Mouse (Mus musculus) cerebellum, adult 18-20 months (tissue): Measurements from ENCODE around the gene Nfatc2.
A peak's percentile ranks its signal among the peaks of the same experiment; 100 is the strongest.

Experiments
- DNase-seq, 2 experiments: peaks; one replicate each; pipeline ENCODE4 v3.0.0; 2021

The Nfatc2 gene

DNA sequence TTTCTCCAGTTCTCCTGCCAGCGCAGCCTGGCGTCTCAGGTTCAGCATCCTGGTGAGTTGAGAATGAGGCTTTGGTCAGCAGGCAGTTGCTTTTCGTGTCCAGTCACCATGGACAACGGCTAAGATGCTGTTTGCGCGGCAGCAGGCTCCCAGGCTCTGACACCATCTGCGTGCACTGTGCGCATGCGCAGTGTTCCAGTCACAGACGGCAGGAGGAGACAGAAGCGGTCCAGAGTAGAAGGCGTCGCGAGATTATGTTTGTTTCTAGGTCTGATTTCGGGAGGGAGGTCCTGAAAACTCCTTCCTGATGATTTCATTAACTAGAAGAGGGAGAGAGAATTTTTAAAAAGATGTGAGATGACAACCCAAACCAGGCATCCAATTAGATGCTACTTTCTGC is 121.5 kb downstream of the Nfatc2 start:
- peak; percentile 88 for DNase-seq

DNA sequence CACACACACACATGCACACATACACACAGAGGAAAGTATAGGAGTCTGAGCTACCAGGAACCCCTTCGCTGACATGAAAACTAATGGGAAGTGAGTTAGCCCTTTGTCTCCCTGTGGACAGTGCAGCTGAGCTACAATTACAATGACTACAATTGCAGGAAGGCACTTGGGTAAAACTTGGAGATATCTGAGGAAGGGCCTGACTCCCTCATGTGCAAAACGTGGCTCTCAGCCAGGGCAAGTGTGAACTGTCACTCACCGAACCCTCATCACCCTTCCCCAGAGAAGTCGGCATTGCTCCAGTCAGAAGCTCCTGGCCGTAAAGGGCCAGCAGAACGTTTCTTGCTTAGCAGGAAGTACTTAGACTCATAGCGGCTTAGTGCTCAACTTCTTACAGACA is 123.0 kb downstream of the Nfatc2 start:
- DNase-seq: no peak

DNA sequence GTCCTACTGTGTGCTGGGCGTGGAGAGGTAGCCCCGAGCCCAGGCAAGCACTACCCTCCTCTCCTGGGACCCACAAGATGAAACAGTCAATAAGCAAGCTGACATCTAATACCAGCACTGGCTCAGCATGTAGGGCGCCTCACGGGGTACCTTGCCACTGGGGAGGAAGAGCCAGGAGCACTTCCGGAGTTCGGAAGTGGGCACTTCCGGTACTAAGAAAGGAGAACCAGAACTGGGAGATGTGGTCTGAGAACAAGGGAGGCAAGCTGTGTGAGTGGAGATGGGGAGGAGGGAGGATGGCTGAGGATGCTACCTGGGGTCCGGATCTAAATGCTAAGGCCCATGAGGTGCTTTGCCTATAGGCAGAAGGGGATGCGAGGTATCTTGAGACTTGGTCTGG is 128.0 kb downstream of the Nfatc2 start:
- DNase-seq: no peak

DNA sequence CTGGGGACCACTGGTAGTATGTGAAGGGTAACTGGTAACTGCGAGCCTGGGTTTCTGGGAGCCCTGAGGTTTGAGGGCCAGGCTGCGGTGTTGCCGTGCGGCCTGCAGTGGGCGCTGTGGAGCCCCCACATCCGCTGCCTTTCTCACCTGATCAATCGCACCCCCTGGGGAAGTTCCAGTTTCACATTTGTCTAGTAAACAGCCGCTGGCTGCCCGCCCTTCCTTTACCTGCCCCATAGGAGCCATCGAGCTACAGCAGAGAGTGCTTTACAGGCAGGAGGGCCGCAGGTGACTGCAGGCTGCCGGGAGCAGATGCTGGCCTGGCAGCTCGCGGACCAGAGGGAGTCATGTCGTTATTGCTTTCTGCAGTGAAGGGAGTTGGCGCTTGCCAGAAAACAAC is 128.6 kb downstream of the Nfatc2 start:
- peak; percentile 62 to 79 for DNase-seq

DNA sequence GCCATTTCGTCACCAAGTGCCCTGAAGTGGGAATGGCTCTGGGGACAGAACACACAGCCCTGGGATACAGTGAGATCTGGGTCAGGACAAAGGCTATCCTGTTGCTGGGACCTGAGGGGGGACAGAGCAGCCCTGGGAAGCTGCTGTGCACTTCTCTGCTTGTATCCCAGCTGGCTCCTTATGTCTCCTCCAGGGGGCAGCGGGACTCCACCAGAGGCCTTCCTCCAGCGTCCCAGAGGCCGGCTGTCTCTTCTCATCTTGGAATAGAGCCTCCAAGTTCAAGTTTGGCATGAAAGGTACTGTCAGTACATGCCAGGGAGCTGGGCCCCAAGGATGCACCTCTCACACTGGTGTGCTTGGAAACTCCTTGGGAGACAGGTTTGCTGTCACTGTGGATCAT is 132.4 kb downstream of the Nfatc2 start:
- DNase-seq: peak; percentile 54 to 62

DNA sequence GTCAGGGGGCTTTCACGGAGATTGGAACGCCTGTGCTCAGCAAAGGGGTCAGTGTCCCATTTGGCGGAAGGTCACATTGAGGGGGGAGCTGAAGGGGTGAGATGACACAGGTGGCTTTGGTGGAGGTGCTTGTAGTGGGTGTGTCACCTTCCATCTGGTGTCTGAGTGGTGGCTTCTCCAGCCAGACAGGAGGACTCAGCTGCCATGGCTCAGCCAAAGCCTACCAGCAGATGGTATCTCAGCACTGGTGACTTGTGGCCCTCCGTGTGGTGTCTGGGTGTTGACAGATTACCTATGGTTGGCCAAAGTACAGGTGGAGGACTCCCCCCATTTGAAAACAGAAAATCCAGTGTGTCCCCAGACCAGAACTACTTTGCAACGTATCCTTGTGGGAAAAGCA is 134.3 kb downstream of the Nfatc2 start:
- DNase-seq: no peak

DNA sequence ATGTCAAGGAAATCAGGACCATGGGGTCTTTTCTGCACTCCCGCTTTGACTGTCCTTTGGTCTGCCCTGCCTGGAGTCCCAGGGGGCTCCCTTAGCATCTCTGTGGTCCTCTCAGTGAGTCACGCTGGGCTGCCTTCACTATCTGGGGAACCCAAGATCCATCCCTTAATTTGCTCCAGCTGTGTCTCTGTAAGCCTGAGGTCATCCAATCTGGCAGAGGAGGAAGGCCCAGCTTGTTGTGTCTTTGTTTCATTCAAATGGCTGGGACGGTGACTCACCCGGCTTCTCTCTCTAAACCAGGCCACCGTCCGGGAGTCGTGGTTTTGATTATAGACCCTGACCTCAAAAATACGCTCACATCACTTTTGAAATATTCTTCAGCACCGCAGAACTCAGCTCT is 135.4 kb downstream of the Nfatc2 start:
- DNase-seq: no peak

DNA sequence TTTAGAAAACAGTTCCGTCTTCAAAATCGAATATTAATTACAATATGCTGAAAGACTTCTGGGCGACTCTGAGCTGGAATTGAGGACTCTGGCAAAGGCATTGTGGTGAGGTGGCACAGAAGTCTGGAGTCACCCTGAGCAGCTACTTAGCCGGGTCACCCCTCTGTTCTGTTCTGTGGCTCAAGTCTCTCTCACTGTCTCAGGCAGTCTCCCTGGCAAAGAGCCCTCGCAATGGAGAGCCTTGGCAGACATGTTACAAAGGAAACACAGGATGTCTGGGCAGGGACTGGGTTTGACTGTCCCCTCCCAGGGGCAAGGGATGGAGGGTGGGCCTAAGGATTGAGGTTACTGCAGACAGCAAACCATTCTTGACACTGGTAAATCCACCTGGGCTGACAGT is 135.8 kb downstream of the Nfatc2 start:
- DNase-seq: no peak

DNA sequence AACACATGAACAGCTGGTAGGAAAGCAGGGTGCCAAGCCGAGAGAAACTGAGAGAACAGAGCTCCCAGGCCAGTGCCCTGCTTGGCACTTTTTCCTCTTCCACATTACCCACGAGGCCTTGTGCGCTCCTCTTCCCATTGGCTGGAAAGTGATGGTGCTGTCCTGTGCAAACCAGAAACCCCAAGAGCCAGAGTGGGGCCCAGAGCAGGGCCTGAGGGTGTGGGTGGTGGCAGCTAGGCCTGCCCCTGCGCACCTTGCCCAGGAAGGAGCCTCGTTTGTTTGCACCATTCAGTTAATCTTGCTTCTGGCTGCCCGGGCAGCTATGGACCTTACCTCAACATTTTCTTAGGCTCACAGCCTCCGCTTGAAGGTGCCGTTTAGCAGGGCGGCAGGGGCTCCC is 139.6 kb downstream of the Nfatc2 start:
- DNase-seq: no peak

DNA sequence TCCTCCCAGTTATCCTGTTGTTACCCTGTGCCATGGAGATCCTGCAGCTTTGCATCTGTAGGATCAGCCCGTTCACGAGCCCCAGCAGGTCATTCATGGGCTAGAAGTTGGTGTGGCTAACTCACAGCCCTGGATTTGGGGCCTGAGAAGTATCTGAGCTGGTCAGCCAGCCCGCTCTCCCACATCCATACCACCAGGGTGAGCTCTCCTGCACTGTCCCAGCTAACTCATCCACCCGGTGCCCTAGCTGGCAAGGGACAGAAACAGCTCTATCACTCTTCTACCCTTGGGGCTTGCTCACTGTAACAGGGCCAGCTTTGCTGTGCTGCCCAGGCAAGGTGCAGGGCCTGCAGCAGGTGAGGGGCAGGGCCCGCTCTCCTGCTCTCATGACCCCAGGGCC is 141.8 kb downstream of the Nfatc2 start:
- no peak for DNase-seq

DNA sequence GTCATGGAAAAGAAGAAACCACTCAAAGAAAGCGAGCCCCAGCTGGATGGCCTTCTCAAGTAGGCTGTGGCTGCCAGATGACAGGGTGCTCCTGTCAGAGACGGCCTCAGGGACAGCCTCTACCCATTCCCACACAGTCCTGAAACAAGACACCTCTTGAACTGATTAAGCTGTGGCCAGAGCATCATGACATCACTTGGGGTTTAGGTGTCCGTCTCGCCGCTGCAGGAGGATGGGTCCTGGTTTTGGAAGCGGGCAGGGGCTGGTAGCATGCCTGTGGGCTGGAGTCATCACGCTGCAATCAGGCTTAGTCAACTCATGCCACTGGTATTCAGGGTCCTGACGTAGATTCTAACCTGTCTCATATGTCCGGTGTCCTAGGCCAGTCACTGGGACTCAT is 142.9 kb downstream of the Nfatc2 start:
- DNase-seq: no peak

DNA sequence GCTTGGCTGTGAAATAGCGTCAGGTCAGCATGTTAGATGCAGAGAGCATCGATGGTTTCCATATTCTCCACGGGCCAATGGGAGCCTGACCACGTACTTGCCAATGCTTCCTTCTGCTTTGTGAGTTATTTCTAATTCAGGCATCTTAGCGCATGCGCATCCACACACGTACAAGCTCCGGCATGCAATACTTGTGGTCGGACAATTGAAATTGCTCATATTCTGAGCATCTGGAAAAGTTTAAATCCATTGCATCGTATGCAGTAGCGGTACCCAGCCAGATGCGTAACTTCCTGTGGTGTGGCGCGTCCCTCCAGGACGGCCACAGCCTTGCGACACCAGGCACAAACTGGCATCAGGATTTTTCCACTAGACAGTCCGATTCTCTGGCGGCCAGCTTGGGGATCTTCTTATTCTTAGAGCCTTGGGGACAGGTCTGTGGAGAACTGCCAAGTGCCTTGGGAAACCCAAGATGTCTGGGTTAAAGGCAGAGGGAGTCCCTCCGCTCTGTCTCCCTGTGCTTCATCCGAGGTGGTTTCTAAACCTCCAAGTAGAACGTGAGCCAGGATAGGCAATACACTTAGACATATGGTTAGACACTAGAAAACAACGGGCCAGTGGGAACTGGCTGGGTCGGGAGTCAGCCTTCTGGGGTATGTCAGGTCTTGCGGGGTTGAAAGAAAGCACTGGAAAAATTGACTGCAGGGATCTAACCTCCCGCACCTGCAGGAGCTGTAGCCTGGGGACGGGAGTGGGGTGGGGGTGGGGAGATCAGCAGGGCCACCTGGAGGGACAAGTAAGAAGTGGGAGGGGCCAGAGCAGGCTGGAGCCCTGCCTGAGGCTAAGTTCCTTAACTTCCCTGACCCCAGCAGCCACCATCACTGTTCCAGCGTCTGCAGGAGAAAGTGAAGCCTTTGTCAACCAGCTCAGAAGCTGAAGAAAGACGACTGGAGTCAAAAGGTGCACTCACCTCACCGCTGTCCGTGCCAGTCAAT is 149.4 kb downstream of the Nfatc2 start:
- no peak for DNase-seq

DNA sequence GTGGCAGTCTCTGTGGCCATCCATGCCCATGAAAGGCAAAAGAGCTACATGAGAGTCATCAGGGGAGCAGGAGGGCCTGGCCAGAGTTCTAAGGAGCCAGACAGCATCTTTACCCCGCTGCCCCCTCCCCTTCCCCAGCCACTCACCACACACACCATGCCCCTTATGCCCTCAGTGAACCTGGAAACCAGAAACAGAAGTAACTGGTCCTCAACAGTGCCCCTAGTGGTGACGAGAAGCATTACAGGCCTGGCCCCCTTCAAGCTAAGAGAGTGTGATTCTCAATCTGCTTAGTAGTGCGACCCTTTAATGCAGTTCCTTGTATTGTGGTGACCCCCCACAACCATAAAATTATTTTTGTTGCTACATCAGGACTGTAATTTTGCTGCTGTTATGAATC is 150.5 kb downstream of the Nfatc2 start:
- peak; percentile 10 to 24 for DNase-seq

DNA sequence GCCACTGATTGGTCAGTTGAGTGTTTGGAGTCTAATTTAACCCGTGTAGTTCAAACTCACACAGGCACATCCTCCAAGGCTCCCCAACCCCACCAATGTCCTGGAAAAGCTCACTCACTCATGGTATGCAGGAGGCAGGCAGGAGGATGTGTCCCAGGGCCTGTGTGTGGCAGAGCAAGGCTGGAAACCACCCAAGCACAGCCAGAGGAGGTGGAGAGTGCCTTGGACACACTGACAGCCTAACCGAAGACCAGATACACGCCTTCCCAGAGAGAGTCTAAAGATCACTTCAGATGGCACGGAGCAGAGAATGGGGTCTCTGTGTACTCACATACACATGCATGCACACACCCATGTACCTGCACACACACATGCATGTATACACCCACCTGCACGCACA is 153.4 kb downstream of the Nfatc2 start:
- no peak for DNase-seq

DNA sequence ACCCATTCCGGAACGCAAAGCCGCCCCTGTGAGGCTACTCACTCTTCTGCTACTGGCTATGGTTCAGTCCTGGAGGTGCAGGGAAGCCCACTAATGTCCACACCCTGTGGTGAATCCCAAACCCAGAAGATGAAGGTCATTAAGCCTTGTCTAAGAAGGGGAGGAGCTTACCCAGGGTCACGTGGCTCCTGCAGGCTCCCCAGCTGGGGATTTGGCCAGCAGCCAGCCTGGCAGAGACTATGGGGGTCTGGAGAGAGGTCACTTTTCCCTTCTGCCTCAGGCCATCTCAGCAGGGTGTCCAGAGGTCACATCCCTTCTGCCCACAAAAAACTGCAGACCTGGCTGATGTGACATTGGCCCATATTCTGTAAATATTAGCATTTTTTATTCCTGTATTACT is 153.9 kb downstream of the Nfatc2 start:
- DNase-seq: no peak

DNA sequence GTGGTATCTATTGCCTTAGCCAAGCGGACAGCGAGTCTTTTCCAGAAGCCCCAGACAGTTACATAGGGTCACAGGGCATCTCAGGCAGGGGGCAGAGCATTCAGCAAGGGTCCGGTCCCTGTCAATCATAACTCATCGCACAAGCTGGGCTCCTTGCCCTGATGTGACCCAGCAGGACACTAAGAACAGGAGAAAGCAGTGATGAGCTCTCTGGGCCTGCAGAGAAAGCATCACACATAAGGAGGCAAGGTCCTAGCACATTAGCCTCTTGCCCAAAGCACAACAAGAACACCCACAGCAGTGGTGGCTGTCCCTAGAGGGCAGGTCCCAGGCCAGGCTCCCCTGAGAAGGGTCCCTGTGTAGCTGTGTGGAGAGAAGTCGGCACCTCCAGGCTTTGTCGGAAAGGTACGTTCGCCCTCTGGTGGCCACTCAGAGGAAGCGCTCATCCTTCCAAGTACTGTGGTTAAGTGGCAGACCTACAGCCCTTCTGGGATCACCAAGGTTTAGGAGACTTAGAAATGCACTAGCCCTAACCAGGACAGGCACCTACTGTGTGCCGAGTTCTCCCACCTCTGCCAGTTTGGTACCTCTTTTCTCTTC is 156.1 kb downstream of the Nfatc2 start:
- DNase-seq: peak; percentile 38 to 70

DNA sequence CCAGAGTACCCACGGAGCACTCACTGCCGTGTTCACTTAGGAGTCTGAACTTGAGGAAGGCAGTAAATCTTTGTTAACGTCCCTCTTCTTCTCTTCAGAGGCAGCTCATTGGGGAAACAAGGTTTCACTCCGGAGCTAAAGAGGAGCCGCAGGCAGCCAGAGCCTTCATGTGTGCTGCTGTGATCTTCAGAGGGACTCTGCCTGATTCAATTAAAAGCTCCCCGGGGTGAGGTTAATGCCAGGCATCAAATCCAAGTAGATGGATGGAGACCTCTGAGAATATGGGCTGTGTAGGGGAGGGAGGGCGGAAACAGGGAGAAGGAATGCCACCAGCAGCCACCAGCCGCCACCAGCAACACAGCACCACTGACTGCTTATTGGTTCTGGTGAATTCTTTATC is 157.3 kb downstream of the Nfatc2 start:
- DNase-seq: no peak

DNA sequence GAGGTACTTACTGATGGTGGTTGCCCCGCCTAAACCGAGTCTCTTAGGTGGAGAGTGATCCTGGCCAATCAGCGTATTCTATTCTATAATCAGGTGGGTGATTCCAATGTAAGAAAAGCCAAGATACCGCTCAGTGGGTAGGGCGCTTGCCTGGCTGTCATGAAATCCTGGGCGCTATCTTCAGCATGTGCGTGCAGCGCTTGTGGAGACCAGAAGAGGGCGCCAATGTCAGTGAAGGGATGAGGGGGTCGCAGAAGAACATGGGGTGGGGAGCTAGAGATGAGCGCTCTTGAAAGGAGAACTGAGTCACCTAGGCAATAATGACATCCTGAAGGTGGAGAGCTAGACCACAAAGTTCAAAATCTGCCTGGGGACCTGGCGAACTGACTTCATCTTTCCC is 160.0 kb downstream of the Nfatc2 start:
- no peak for DNase-seq

DNA sequence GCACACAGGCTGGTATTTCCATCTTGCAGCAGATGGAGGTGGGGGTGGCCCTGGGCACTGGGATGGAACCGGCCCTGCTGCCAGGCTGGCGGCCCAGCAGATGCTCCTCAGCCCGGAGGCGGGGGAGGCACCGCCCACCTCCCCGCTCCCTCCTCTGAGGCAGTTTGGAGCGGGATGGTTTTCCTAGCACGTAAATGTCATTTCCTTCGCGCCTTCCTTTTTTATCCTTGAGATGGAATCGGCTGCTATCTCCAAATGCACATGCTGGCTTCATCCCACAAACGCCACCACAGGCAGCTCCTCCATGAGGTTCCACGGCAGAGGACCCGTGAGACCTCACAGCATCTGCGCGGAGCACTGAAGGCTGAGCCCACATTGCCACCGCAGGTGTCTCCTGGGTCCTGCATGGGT is 160.5 kb downstream of the Nfatc2 start:
- DNase-seq: peak; percentile 22 to 53

DNA sequence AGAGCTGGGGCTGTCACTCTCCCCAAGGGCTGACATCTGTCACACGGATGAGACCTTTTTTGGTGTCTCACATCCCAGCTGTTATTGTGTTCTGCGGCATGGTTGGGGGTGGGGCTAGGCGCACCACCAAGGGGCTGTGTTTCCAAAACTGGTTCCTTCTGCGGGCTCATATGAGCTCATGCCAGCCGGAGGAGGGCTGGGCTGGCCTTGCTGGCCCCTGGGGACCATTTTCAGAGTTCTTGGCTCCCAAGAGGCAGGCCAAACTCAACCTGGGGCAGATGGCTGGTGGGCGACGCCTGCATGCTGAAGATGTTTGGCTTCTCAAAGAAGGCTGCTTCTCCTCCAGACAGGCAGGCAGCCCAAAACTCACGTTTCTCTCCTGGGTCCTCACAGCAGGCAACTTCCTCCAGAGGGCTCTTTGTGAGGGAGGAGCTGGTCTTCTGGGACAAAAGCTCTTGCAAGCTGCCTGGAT is 162.4 kb downstream of the Nfatc2 start:
- DNase-seq: no peak

DNA sequence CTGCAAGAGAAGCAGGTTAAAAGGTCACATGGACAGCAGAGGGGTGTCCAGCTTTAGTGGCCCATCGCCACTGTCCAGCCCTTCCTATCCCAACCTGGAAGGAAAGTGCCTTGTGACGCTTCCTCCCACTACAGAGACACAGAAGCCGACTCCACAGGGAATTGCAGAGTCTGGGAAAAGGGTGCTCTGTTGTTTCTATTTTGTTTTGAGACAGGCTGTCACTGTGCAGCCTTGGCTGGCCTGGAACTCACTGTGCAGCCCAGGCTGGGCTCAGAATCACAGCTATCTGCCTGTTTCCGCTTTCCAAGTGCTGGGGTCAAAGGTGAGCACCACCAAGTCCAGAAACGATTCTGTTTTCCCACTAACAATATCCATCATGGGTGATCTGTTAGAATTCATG is 167.3 kb downstream of the Nfatc2 start:
- no peak for DNase-seq

DNA sequence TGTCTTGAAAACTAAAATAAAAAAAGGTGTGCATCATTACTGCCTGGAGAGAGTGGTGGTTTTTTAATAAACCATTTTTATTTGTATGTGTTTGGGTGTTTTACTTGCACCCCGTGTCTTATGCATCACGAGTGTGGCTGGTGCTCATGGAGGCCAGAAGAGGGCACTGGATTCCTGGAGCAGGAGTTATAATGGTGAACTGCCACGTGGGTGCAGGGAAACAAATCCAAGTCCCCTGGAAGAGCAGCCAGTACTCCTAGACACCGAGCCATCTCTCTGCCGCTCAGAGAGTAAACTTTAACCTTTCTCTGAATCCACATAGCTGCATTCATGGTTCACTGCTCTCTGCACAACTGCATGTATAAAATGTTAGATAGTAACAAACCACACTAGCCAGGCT is 168.1 kb downstream of the Nfatc2 start:
- no peak for DNase-seq

DNA sequence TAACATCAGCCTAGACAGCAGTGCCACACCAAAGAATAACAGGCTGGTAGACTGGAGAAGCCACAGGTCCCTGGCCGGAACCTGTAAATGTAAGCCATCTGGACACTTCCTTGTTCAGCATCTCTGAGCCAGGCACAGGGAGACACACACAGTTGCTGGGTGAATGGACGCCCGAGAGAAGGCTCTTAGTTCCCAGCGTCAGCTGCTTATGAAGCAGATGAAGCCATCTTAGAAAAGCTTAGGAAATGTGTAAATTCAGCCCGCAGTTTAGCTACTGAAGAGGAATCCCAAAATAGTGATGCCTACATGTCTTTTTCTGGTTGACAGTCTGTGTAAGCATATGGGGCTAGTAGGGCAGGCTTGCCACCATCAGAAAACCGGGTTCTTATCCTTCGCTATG is 169.1 kb downstream of the Nfatc2 start:
- no peak for DNase-seq

DNA sequence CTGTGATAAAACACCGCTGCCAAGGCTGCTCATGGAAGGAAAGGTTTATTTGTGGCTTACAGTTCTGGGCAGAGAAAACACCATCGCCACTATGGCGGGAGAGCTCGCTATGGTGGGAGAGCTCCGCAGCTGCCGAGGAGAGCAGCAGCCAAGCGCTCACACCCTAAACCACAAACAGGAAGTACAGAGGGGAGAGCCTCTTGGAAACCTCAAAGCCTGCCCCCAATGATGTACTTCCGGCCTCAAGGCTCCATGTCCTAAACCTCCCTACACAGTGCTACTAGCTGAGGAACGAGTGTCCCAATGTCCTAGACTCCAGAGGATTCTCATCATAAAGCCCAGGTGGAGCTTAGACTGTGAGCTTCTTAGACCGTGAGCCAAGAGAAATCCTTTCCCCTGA is 171.9 kb downstream of the Nfatc2 start:
- DNase-seq: no peak
